Mouse (Mus musculus) G1E-ER4 (cell line): ENCODE measurements around the gene Flrt2. TPM values are rescaled to one million over a fixed set of nuclear protein-coding genes. Genes with fewer than 3 reads are reported as not detected.

Experiments used
- GATA1 ChIP-seq: IDR thresholded peaks from one replicate; pipeline ENCODE4 v1.8.0; 2012; ENCODE audit warnings: low read length, inconsistent platforms
- polyA plus RNA-seq: library from polyadenylated mRNA; stranded (reverse); fragments of >175 nt; gene quantifications from 2 replicates; pipeline ENCODE4 v1.2.3, GENCODE M21; 2012

The Flrt2 gene
- polyA plus RNA-seq, 1 experiment = not detected

GRCm38 (mm10) chr12:95698556-95698955 lies 6.5 kb downstream of the Flrt2 start:
- no peak for TF ChIP-seq GATA1

- no peak for TF ChIP-seq GATA1
These were observed 8.7 kb downstream of the Flrt2 start for GRCm38 (mm10) chr12:95700746-95701145.

- no peak for TF ChIP-seq GATA1
These were observed 9.6 kb downstream of the Flrt2 start for GRCm38 (mm10) chr12:95701580-95701979.

GRCm38 (mm10) chr12:95705006-95705405 lies 13.0 kb downstream of the Flrt2 start:
- no peak for TF ChIP-seq GATA1

DNA sequence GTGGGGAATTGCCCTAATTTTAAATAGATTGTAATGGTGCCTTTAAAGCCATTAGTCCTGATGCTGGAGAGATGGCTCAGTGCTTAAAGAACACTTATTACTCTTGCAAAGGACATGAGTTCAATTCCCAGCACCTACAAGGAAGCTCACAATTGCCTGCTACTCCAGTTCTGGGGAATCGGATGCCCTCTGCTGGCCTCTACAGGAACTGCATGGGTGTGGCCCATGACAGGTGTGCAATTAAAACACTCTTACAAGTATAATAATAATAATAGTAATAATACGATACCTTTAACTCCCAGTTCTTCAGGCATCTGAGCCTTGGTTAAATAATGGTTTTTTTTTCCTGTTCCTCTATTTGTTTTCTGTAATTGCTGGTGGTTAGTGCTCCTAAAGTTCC lies 31.2 kb downstream of the Flrt2 start:
- TF ChIP-seq GATA1 = no peak

GRCm38 (mm10) chr12:95734075-95734474 lies 42.0 kb downstream of the Flrt2 start:
- no peak for TF ChIP-seq GATA1

- TF ChIP-seq GATA1 = no peak
These were observed 45.5 kb downstream of the Flrt2 start for GRCm38 (mm10) chr12:95737571-95737970.

GRCm38 (mm10) chr12:95738031-95738430 lies 46.0 kb downstream of the Flrt2 start:
- no peak for TF ChIP-seq GATA1

- TF ChIP-seq GATA1 = no peak
These were observed 46.6 kb downstream of the Flrt2 start for GRCm38 (mm10) chr12:95738491-95739135.

- TF ChIP-seq GATA1 = no peak
These were observed 47.7 kb downstream of the Flrt2 start for GRCm38 (mm10) chr12:95739739-95740138.

GRCm38 (mm10) chr12:95741296-95741695 lies 49.3 kb downstream of the Flrt2 start:
- no peak for TF ChIP-seq GATA1

GRCm38 (mm10) chr12:95744307-95744706 lies 52.3 kb downstream of the Flrt2 start:
- no peak for TF ChIP-seq GATA1

DNA sequence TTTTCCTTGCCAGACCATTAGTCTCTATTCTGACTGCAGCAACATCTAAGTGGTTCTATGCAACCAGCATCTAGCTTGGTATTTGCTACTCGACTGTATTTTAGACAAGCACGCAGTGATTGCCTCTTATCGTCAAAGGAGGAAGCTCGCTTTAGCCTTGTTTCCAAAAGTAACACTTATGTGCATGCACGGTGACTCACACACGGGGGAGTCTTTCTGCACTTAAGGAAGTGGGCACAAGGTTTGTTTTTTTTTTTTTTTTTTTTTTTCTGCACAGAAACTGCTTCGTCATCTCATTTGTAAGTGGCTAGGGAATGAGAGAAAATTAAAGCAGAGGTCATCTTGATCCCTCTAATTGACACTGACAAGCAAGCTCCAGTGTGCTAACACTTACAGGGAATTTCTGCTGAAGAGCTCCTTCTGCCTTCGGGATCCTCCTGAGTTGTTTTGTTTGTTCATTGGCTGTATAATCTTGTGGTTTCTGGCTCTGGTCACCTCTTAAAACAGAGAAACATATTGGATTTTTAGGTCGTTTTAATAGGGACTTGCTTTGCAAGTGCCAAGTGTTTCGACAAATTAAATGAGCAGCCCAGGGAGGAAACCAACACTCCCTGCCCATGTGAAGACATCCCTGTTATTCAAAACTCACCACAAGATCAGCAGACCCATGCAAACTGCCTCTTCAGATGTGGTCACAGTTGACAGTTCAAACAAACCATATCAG lies 55.0 kb downstream of the Flrt2 start:
- no peak for TF ChIP-seq GATA1

GRCm38 (mm10) chr12:95748760-95749159 lies 56.7 kb downstream of the Flrt2 start:
- no peak for TF ChIP-seq GATA1

- TF ChIP-seq GATA1 = no peak
These were observed 57.2 kb downstream of the Flrt2 start for GRCm38 (mm10) chr12:95749248-95749647.

DNA sequence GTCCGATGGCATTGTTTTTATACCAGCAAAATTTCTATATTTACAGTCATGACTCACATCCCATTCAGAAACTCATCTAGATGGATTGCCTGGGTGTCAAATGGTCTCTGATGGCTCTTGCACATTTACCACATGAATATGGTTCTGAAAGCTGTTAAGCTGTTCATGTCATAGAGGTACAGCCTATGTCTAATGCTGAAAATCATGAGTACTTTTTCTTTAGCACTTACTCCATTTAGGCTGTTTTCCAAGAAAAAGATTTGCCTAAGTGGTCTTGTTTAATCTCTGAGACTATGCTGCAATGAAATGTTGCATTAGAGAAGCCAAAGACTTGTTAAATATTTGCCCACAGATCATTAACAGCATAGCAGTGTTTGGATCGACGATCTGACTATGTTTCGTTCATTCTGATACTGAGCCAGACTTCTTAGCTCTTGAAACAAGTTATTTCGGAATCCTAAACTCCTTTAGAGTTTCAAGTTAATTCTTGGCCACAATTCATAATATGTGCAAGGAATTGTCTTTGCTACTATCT lies 67.3 kb downstream of the Flrt2 start:
- no peak for TF ChIP-seq GATA1

- no peak for TF ChIP-seq GATA1
These were observed 73.2 kb downstream of the Flrt2 start for GRCm38 (mm10) chr12:95765255-95765654.

- TF ChIP-seq GATA1 = no peak
These were observed 77.0 kb downstream of the Flrt2 start for GRCm38 (mm10) chr12:95769041-95769440.
